Mouse (Mus musculus): ENCODE data around the gene 1700001L19Rik. TPM values are rescaled to one million over a fixed set of nuclear protein-coding genes. Genes with fewer than 3 reads are reported as not detected.
A peak's percentile ranks its signal among the peaks of the same experiment; 100 is the strongest.
"Not testable (repeated sequence)": the region's sequence is repeated elsewhere in the genome, so short reads cannot be mapped to it uniquely, and the experiment has no call there.

1700001L19Rik gene
- 10 to 100 TPM; 31.1 to 34.4 TPM for total RNA-seq (2021)

DNA sequence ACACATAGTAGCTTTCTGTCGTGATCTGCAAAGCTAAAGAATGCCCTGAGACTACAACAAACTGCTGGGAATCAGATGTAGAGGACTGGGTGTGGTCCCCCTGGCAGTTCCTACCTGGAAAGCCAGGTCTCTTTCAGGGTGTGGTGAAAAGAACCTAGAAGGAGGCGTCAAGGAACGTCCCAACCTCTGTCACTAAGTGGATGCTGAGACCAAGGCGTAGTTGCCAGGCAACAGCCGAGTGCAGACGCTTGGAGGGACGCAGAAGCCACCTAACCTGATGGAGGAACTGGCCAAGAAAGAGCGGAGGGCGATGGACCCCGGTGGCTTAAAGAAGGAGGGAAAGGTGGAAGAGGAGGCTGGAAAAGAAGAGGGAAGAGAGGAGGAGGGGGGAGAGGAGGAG is at the start of gene 1700001L19Rik:
Gene 1700001L19Rik, plus strand, starts transcription at position 223 of the 400 bp plus-strand sequence.
- intact Hi-C loops (cut with DNase I) = no loop called here
- no peak for DNase-seq (ENCODE audit: extremely low spot score in 1 of 2, low spot score in 2 of 2)

DNA sequence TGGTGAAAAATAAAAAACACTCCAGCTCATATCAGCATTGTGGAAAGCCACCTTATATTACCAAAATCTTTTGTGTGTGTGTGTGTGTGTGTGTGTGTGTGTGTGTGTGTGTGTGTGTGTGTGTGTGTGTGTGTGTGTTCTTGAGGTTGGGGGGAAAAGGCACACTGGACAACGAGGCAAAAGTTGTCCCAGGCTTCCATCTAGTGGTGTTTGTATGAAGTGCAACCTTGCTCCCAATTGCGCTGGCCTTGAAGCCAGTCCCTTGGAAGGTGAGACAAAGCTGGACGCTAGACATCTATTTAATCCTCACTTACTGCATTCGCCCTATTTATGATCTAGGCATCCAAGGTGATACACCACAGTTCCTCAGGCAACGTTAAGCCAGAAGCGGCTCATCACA is 43.8 kb upstream of the 1700001L19Rik start:
- DNase-seq (ENCODE audit: extremely low spot score in 1 of 2, low spot score in 2 of 2); intact Hi-C loops (cut with DNase I): not testable (repeated sequence)

DNA sequence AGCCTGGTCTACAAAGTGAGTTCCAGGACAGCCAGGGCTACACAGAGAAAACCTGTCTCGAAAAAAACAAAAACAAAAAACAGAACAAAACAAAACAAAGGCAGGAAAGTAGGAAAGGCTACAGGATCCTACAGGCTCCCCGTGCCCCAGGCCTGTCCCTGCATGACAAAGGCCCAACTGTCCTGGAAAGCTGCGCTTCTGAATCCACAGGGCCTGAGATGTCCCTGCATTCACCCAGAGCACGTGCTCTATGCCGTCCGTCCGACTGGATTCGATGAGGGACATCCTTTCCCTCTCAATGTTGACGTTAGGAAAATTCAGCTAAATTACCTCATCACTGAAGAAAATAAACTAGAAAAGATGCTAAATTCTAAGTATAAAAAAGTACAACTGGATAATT is 29.1 kb upstream of the 1700001L19Rik start:
- DNase-seq (ENCODE audit: extremely low spot score in 1 of 2, low spot score in 2 of 2) = no peak
- intact Hi-C loops (cut with DNase I) = no loop called here

DNA sequence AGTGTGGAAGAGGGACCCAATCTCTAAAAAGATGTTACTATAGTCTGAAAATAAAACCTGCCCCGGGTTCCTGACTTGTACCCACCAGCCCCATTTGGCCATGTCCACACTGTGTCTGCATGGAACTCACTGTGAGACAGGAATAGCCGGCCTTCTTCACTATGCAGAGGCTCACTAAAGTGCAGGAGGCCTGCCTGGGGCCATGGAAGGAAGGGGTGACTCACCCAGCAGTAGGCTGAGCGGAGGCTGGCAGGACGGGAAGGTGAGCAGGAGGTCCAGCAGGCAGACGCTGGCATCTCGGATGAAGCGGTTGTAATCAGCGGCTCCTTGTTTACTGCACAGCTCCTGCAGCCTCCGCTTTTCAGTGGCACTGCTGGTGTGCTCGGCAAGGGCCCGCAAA is 28.7 kb upstream of the 1700001L19Rik start:
- peak in 1 of 2 experiments; percentile 30 for DNase-seq (ENCODE audit: extremely low spot score in 1 of 2, low spot score in 2 of 2)
- intact Hi-C loops (cut with DNase I) = no loop called here

DNA sequence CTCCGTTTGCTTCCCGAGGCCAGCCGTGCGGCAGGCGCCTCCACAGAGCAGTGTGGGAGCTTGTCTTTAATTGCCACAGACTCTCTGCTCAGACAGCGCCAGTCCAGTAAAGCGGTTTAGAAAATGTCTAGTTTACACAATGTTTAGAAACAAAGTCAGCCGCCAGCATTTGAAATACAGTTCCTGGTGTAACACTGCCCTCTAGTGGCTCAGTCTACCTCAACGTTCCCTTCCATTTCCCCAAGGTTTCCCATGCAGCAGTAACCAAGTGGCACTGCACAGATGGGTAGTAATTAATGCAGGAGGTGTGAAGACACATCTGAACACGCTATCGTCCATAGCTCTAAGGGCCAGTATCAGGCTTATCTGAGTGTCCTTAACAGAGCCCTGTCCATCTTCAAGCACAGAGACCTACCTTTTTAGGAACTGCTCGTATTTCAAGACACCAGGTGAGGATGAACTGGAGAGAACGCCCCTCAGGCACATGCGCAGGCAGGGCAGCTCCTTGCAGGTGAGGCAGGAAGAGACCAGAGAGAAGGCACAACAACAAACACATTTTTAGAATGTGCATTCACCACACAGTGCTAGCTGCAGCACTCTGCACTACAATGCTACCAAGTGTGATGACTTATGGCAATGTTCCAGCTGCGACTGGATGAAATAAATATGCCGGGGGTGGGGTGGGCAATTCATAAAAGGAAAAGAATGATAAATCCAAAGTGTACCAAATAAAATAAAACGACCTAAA is 27.5 kb upstream of the 1700001L19Rik start:
- DNase-seq (ENCODE audit: extremely low spot score in 1 of 2, low spot score in 2 of 2) = peak; percentile 60 to 74
- intact Hi-C loops (cut with DNase I) = no loop called here

DNA sequence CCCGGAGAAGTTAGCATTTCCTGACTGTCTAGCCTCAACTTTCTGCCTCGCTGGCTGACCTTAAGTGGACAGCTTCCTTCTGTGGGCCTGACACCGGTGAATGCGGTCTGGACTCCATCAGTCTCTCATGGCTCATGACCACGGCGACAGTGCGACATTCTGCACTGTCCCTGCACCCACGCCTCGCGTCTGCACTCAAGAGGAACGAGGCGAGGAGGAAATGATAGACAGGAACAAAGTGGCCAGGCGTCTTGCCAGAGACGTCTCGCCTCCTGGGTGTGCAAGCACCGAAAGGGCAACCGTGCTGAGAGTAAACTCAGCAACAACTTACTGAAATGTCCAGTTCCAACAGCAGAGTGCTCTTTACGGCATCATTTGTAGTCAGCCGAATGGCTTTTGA is 25.0 kb upstream of the 1700001L19Rik start:
- intact Hi-C loops (cut with DNase I) = no loop called here
- DNase-seq (ENCODE audit: extremely low spot score in 1 of 2, low spot score in 2 of 2) = no peak

DNA sequence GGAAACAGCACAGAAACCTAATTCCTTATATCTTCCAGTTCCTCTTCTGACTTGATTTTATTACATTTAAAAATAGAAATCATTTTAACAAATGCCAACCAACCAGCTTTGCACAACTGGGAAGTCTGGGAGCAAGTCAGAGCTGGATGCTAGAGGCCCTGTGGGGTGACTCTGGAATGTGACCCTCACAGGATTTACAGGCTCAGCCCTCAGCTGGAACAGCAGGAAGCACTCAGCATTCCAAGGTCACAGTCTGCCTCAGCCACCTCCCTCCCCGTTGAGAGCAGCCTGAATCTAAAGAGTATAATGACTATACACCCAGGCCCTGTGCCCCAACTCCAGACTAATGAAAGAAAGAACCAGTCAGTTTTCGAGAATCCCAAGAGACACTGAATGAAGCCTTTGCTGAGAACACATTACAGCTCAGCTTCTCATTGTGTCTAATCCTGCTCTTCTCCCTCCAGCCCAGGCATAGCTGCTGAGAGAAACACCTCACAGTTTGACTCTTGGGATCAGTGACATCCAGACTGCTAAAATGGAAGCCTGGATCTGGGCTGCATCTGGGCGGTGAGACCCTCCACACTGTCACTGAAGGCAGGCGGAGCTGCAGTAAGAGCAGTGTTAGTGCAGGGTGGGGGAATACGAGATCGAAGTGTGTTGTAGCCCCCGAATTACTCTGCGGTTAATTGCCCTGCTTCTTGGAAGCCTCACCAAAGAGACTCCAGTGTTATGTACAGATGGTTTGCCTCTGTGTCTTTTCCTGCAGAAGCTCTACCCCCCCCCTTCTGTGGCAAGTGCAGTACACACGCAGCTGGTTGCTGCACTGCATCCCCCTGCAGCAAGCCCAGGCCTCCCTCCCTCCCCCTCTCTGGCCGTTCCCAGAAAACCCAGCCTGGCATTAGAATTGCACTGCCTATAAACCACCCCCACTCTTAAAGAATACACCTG is 24.0 kb upstream of the 1700001L19Rik start:
- no peak for DNase-seq (ENCODE audit: extremely low spot score in 1 of 2, low spot score in 2 of 2)
- intact Hi-C loops (cut with DNase I) = no loop called here

DNA sequence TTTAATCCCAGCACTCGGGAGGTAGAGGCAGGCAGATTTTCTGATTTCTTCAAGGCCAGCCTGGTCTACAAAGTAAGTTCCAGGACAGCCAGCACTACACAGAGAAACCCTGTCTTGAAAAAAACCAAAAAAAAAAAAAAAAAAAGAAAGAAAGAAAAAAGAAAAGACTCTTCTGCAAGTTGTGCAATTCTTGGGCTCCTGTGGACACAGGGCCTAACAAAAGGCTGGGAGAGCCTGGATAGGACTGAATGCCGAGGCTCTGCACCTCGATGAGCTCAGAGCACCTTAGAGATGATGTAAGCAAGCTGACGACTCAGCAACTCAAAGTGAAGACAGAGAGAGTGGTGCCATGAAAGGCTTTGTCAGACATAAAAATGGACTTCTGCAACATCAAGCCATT is 22.8 kb upstream of the 1700001L19Rik start:
- DNase-seq (ENCODE audit: extremely low spot score in 1 of 2, low spot score in 2 of 2) = no peak
- intact Hi-C loops (cut with DNase I) = no loop called here

DNA sequence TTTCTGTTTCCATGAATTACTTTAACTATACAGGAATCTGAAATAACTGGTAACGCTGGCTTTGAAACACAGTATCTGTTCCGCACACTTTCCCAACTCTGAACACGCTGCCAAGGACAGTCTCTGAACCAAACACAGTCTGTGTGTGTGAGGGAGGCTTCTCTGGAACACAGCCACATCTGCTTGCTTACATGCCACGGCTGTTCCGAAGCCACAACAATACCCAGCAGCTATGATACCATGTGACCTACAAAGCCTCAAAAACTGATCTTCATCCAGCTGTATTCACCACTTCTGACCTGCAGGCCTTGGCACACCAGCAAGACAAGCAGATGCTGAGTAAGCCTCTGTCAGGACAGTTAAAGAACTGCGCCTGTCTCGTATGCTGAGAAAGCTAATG is 19.3 kb upstream of the 1700001L19Rik start:
- DNase-seq (ENCODE audit: extremely low spot score in 1 of 2, low spot score in 2 of 2) = peak in 1 of 2 experiments; percentile 48
- intact Hi-C loops (cut with DNase I) = no loop called here

DNA sequence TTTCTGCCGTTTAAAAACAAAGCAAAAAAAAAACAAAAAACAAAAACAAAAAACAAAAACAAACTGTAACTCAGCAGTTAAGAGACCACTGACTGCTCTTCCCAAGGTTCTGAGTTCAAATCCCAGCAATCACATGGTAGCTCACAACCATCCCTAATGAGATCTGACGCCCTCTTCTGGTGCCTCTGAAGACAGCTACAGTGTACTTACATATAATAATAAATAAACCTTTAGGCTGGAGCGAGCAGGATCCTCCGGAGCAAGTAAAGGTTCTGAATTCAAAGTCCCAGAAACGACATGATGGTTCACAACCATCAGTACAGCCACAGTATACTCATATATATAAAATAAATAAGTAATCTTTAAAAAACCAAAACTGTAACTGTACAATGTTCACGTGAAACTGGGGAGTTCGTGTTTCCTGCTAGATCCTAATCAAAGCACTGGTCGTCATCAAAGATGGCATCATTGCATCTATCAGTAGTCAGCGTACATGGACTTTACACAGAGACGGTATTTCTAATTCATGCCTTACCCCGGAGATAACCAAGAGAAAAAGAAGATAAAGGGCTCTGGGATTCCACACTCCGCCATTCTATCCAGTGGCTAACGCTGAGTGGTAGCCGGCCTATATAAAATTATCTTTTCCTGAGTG is 16.0 kb upstream of the 1700001L19Rik start:
- intact Hi-C loops (cut with DNase I) = no loop called here
- no peak for DNase-seq (ENCODE audit: extremely low spot score in 1 of 2, low spot score in 2 of 2)

DNA sequence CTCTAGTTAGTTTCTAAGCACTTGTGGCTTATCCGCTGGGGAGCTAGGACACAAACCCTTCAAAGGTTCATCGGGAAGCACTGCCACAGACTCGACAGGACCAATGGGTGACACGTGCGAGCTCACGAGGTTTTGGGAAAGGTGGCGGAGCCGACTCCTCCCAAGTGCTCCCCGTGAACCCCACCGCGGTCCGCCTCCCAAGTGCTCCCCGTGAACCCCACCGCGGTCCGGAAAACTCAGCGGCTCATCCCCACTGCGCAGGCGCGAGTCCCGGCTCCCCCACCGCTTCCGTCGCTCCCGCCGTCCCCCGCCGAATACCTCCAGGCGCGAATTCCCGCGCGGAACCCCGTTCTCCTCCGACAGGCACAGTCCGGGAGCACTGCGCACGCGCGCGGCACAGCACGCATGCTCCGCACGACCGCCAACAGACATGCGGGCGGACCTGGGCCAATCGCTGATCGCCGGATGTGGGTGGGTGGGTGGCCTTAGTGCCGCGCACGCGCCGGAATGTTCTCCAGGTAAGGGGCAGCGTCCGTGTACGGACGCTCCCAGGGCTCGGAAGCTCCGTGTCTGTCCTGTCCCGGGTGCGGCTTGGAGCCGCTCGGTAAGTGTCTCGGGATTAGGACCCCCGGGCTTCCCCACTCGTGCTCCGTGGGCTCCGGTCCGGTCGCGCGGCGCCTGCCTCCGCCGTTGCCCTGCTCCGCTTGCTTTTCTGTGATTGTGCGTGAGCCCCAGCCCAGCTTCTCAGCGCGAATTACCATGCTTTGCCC is 15.3 kb upstream of the 1700001L19Rik start, which contains the start of the genes Mtrr and Fastkd3:
Gene Mtrr, minus strand, starts transcription at position 403 of the 770 bp plus-strand sequence.
Gene Fastkd3, plus strand, starts transcription at position 488 of the 770 bp plus-strand sequence.
- intact Hi-C loops (cut with DNase I) = no loop called here
- peak; percentile 96 to 99 for DNase-seq (ENCODE audit: extremely low spot score in 1 of 2, low spot score in 2 of 2)

DNA sequence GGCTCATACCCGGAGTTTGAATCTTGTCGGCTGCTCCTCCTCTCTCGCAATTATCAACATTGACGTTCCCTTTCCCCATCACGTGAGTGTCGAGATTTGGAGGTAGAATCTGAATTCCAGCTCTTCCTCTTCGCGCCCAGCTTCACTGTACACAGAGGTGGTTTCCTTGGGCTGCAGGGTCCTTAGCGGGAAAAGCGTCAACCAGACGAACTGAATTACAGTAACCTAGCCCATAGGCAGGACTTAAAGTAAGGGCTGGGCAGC is 14.8 kb upstream of the 1700001L19Rik start:
- intact Hi-C loops (cut with DNase I) = no loop called here
- no peak for DNase-seq (ENCODE audit: extremely low spot score in 1 of 2, low spot score in 2 of 2)

DNA sequence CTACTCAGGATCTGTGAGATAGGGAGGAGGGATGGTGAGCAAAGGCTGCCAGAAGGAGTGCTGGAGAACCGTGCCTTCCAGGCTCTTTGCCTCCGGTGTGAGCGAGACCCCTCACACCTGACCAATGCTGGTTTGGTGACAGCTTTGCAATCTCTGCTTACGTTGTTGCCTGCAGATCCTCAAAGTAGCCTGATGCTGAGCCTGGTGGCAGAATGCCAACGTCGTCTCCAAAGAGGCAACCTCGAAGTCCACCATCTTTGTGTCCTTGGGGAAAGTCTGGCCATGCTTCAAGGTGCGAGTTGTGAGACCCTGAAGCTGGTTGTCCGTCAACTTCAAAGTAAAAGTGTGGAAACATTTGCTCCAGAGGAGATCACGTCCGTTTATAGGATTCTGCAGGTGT is 13.3 kb upstream of the 1700001L19Rik start:
- intact Hi-C loops (cut with DNase I) = no loop called here
- DNase-seq (ENCODE audit: extremely low spot score in 1 of 2, low spot score in 2 of 2) = peak in 1 of 2 experiments; percentile 47

DNA sequence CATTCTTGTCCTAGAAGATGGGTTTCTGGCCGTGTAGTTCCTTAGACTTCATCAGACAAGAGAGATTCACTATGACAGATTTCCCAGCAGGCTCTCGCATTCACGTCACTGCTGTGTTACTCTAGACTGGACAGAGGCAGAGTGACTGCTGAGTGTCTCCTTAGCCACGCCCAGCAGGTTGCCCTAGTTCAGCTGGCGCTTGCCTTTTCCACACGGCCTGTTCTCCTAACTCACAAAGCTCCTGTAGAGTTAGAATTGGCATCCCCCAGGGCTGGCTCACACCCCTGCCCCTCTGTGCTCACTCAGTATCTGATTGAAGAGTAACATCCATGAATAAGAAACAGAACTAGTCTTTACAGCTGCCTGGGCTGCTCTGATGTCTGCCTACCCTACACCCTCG is 11.8 kb upstream of the 1700001L19Rik start:
- intact Hi-C loops (cut with DNase I) = no loop called here
- no peak for DNase-seq (ENCODE audit: extremely low spot score in 1 of 2, low spot score in 2 of 2)

DNA sequence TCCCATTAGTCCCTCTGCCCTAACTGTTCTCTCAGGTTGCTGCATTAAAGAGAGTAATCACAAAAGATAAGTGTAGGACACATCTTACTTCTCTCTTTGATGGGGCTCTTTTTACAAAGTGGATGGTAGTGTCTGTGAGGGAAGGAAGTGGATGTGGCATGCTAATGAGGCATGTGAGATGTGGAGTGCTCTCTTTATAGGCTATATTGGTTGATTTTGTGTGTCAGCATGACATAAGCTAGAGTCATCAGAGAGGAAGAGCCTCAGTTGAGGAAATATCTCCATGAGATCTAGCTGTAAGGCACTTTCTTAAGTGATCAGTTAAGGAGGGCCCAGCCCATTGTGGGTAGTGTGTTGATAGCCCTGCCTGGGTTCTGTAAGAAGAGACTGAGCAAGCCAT is 8.9 kb upstream of the 1700001L19Rik start:
- no peak for DNase-seq (ENCODE audit: extremely low spot score in 1 of 2, low spot score in 2 of 2)
- intact Hi-C loops (cut with DNase I) = no loop called here

DNA sequence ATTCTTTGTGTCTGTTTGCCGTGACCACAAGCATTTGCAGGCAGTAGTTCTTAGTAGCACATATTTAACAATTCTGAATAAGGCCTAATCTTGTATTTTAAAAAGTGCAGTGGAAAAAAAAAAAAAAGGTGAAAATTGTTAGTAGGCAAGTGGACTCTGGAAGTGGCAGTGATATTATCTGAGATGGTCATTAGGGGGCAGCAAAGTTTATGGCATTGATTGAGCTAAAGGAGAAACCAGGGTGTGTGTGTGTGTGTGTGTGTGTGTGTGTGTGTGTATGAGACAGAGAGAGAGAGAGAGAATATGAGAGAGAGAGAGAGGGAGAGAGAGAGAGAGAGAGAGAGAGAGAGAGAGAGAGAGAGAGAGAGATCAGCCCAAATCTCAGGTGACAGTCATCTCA is 3.4 kb upstream of the 1700001L19Rik start:
- no peak for DNase-seq (ENCODE audit: extremely low spot score in 1 of 2, low spot score in 2 of 2)
- intact Hi-C loops (cut with DNase I) = no loop called here

DNA sequence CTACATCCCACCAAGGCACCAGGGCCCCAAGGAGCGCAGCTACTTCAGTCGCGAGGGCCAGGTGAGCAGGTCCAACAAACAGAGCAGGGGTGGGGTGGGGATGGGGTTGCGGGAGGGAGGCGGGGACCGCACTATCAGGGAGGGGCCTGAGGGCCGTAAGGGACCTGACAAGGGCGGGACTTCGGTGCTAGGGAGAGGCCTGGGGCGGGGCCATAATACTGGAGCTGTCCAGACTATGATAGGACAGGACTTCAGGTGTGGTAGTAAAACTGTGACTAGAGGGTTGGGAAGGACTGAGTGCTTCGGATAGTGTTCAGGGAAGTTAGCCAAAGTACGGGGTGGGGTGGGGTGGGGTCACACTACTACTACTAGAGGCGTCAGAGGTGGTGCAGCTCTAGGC is 446 bp downstream of the 1700001L19Rik start:
- intact Hi-C loops (cut with DNase I) = no loop called here

DNA sequence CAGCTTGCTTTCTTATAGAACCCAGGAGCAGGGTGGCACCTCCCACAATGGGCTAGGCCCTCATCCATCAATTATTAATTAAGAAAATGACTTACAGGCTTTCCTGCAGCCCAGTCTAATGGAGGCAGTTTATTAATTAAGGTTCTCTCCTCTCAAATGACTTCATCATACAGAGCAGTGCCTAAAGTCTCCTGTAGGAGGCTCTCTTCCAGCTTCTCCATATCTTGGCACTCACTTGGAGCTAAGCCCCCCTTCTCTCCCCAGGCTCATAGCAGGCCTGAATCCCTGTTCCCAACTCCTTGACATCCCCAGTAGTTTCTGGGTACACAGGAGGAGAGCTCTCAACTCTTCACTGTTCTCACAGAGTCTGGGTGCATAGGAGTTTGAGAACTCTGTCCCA is 1.7 kb downstream of the 1700001L19Rik start:
- DNase-seq (ENCODE audit: extremely low spot score in 1 of 2, low spot score in 2 of 2) = no peak
- intact Hi-C loops (cut with DNase I) = no loop called here

More for the DNA sequence above, 446 bp downstream of the 1700001L19Rik start:
- peak in 1 of 2 experiments; percentile 46 for DNase-seq (ENCODE audit: extremely low spot score in 1 of 2, low spot score in 2 of 2)

DNA sequence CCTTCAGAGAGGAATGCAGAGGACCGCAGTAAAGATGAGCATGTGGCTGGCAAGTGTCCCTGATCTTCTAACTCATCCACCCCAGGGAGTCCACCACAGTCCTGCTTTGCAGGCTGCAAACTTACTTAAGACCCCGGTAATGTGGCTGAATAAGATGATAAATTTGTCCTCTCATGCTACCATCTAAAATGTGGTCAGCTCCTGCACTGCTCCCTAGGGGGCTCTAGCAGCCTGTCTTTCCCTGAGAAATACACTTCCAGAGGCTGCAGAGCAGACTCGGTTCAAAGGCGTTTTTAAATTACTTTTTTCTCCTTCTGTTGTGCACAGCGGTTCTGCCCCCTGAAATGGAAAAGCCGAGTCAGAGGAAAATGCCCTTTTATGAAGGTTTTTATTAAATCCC is 4.0 kb downstream of the 1700001L19Rik start:
- no peak for DNase-seq (ENCODE audit: extremely low spot score in 1 of 2, low spot score in 2 of 2)
- intact Hi-C loops (cut with DNase I) = loop anchor here (5.0 to 10.0 kb wide), 4 partner anchors 396 to 881 kb away; partner anchors contain the start of gene Adcy2

Data from left cerebral cortex, postnatal 10 days (tissue).